Mouse (Mus musculus): ENCODE results near the gene Slc25a21. TPM values are rescaled to one million over a fixed set of nuclear protein-coding genes. Genes with fewer than 3 reads are reported as not detected.

Gene Slc25a21
- polyA plus RNA-seq, 1 experiment = 0.54 TPM

DNA sequence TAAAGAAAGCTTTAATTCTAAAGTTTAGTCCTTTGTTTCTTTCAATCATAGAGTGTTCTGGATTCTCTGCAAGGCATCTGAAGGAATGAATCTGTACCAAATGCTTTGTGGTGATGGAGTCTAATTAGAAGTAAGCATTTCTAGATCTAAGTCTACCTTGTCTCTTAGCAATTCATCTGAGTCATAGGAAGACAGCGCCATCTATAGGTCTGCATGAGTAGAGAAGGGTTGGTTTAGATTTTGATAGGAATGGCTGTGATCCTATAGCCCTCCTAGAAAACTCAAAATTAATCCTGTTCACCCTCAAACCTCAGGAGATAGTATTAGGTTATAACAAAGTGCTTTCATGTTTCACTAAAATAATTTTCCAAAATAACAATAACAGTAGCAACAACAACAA is 11.8 kb downstream of the Slc25a21 start:
- DNase-seq (ENCODE audit: extremely low spot score in 1 of 2, low spot score in 1 of 2) = peak in 1 of 2 experiments; percentile 43

DNA sequence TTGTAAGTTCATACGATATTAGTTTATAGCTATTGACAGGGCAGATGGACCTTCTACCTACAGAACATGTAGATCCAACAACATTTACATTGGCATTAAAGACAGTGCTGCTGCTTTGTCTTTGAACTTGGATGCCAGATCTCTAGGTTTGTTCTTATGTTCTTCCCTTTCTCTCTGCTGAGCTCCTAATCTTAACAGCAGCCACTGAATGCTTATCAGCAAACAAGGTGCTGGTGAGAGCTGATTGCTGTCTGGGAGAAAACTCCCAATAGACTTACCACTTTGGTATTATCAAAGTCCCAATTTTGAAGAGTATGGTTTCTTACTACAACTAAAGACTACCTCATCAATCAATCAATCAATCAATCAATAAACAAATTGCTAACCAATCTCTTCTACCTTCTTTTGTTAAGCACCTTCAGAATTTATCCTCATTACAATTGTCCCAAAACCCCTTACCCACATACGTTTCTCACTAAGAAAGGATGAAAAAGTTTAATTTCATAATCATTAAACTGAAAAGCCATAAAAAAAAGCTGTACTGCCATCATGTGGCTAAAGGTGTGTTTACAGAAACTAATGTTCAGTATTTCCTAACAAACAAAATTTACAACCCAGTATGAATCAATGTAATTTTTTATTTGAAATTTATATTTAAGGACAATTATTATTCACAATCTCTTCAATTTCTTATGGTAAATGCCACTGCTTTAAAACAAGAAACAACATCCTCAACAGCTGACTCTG is 12.7 kb downstream of the Slc25a21 start:
- DNase-seq (ENCODE audit: extremely low spot score in 1 of 2, low spot score in 1 of 2) = peak in 1 of 2 experiments; percentile 27

DNA sequence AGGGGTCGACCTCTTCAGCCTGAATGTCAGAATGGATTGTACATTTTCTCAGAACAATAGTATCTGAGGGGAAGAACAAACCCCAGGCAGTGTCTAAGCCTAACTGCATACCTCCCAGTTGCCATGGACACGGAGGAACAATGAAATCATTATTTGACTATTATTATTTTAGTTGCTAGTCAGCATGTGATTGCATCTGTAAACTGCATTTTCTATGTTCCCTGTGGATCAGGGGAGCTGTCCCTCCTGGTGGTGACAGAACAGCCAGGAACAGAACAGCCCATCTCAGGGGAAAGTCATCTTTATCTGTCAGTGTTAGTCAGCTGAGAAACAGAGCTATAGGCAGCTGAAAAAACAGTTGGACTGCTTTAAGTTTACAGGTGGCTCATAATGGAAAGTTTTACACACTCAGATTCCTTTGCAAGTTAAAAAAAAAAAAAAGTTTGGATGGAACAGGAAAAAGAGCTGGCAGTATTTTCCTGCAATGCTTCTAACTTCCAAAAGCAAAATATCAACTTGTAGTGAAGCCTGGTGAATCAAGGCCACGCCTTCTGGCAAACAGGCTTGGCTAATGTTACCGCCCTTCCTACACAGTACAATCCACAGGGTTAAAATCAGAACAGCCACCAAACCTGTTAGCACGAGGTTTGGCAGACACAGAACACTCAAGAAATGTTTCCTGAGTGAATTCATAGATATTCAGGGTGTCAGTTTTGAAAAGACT is 17.6 kb downstream of the Slc25a21 start:
- DNase-seq (ENCODE audit: extremely low spot score in 1 of 2, low spot score in 1 of 2) = peak in 1 of 2 experiments; percentile 12

DNA sequence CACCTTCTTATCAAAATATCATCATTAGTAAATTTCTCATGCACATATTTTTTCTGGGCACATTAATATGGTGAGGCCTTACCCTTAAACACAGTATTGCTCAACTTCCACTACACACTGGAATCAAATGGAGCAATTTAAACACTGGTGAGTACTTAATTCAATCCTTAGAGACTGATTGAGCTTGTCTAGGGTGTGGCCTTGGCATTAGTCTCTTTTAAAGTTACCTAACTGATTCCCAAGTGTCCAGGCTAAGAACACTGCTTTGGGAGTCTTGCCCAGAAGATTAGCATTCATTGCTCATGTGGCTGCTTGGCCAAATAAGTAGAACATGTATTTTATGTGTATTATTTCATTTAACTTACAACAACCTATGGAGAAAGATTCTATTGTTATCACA is 18.5 kb downstream of the Slc25a21 start:
- DNase-seq (ENCODE audit: extremely low spot score in 1 of 2, low spot score in 1 of 2) = no peak

DNA sequence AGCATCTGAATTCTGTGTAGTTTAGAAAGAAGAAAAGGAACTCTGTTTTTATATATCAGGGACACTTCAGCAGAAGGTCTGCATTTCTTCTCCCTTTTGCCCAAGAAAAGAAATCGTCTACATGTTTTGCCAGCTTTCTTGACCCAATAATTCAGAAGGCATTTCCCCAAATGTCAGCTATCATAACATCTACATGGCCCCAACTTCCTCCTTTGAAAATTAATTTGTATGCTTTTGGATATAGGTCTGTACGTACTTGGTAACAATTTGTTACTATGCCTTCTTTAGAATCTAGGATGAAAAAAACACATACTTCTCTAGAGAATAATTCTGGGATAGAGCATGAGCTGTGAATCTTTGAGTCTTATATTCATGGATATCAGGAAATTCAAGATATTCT is 34.0 kb downstream of the Slc25a21 start:
- no peak for DNase-seq (ENCODE audit: extremely low spot score in 1 of 2, low spot score in 1 of 2)

DNA sequence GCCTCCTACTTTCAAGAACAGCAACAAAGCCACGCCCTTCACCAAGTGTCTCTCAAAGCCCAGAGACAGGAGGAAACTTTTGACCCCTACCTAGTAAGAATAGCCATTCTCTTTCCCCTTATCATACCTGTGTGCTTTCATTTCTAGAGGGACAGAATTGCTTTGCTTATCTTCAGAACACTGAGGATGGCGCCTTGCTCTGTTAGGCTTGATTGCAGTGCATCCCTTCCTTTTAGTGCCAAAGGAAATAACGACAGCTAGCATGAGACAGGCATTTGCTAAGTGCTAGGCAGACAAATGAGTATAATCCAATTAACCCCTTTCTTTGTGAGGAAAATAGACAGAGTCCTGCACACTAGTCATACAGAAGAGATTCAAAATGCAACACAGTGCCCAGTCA is 34.4 kb downstream of the Slc25a21 start:
- DNase-seq (ENCODE audit: extremely low spot score in 1 of 2, low spot score in 1 of 2) = no peak

DNA sequence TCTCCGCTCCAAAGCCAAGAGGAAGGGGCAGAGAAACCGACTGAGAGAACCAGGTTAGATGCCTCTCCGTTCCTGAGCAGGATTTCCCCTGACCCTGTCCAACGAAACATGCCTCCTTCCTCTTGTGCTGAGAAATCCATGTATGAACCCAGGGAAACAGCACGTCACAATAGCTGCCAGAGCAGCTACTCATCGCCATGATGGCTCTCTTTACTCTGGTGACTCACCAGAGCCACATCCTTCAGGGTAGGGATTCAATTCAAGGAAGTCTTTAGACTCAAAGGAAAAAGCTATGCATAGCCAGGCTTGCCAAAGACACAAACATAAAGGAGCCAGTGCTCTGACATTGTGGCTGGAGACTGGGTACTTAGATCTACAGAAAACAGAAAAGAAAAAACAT is 37.4 kb downstream of the Slc25a21 start:
- DNase-seq (ENCODE audit: extremely low spot score in 1 of 2, low spot score in 1 of 2) = no peak

DNA sequence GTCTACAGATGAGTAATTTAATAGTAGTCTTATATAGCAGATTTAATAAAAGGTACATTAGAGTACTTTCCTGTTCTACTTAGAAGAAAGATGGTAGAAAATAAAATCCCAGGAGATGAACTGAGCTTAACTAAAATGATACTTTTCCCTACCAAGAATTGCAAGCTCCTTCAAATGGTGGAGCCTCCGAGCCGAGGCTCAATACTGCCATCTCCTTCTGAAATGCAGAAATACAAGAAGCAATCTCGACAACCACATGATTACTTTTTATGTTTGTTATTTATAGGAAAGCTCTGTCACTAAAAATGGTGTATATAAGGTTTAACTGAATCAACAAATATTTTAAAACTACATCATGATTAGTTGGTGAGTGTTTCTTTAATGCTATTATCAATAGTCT is 39.0 kb downstream of the Slc25a21 start:
- peak in 1 of 2 experiments; percentile 26 for DNase-seq (ENCODE audit: extremely low spot score in 1 of 2, low spot score in 1 of 2)

DNA sequence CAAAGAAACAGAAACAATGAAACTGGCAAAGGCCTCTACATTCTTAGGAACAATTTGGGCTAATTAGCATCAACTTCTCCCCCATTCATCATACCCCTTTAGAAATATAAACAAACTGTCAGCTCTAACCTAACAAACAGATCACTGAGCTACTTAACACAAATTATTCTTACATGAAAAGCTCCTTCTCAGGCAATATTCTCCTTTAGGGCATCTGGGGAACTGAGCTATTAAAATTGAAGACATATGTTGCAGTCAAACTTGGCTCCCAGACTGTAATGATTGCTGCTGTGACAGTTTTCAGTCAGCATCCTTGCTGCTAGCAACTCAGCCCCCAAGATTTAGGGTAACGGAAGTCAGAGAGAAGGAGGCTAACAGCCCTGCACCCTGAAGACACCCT is 58.3 kb downstream of the Slc25a21 start:
- no peak for DNase-seq (ENCODE audit: extremely low spot score in 1 of 2, low spot score in 1 of 2)

DNA sequence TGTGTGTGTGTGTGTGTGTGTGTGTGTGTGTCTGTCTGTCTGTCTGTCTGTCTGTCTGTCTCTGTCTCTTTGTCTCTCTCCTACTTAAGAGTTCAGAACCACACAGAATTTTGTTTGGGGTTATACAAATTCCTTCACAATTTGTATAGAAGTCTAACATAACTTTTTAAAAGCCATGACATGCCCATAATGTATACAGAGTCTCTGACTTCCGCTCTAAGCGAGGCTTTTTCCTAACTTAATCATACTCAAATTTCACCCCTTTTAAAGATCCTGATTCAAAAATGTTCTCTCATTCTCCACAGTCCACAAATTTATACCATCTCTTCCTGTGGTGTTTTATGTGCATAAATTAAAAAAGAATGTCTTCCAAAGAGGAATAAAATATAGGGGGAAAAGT is 59.5 kb downstream of the Slc25a21 start:
- DNase-seq (ENCODE audit: extremely low spot score in 1 of 2, low spot score in 1 of 2) = no peak

DNA sequence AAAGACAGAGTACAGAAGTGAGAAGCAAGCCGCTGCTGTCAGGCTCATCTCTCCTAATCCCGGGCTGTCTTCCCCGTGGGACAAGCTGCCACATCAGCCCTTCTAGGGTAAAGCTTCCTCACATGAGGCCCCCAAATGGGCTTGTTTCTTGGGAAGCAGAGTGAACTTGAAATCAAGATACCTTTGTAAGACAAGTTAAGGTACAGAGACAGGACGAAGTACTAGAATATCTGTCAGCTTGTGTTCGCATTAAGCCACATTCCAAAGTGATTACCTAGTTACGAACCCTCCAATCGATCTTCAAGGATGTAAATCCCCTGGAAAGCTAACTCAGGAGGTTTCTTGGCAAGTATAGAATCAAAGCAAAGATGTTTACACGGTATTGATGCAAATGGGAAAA is 78.7 kb downstream of the Slc25a21 start:
- no peak for DNase-seq (ENCODE audit: extremely low spot score in 1 of 2, low spot score in 1 of 2)

DNA sequence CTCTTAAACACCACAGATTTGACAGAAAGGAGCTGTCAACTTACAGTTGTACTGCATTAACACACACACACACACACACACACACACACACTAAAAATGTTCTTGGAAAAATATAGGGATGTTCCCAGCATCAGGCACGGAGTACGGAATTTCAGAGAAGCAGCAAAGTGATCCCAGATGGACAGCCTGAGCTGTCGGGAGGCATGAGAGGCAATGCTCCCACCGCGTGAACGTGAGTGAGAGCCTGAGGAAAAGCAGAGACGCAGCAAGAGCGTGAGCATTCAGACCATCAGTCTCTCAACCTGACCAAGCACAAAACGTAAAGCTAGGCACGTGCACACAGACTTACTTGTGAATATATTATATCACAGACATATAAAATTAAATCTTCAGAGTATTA is 81.8 kb downstream of the Slc25a21 start:
- DNase-seq (ENCODE audit: extremely low spot score in 1 of 2, low spot score in 1 of 2) = no peak

DNA sequence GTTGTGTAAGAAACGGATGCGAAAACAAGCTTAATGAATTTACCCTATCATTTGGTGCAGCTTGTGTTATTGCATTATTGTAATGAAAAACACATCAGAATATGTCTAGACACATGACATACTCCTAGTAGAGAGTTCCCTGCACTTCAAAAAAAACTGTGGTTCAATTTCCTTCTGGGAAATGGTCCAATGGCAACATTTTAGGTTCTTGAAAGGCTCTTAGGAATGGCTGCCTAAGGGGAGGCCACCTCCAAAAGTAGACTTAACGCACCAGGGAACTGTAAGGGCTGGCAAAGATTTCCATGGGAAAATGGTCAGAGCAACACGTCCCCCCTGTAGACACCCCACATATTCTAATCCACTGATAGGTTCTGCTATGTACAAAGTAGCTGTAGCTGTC is 87.9 kb downstream of the Slc25a21 start:
- DNase-seq (ENCODE audit: extremely low spot score in 1 of 2, low spot score in 1 of 2) = no peak

DNA sequence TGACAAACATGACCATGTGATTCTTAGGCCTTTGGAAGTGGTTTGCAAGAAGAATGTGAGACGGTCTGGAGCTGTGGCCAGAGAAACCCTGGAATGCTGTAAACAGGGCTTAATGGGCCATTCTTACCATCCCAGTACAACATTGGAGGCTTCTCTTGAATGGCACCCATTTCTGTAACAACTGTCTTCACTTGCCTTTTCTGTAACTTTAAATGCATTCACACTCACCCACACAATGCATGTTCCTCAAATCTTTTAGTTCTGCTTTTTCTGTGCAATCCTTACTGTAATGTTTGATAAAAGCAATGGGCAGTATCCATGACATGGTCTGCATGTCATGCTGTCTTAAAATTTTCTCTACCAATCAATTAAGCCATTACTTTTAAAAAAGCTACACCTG is 95.0 kb downstream of the Slc25a21 start:
- peak in 1 of 2 experiments; percentile 9 for DNase-seq (ENCODE audit: extremely low spot score in 1 of 2, low spot score in 1 of 2)

DNA sequence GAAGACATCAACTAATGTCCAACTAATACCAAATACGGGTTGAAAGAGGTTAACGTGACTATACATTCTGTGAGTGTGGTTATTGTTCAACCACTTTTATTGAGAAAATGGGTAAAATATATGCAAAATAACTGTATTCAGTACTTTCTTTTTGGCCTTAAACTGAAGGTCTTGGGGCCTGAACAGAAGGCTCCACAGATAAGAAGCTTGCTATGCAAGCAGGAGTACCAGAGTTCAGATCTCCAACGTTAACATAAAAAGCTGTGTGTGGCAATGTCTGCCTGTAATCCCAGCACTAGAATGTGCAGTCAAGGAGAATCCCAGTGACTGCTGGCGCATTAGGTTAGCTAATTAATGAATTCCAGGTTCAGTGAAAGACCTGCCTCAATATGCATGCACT is 96.7 kb downstream of the Slc25a21 start:
- no peak for DNase-seq (ENCODE audit: extremely low spot score in 1 of 2, low spot score in 1 of 2)

DNA sequence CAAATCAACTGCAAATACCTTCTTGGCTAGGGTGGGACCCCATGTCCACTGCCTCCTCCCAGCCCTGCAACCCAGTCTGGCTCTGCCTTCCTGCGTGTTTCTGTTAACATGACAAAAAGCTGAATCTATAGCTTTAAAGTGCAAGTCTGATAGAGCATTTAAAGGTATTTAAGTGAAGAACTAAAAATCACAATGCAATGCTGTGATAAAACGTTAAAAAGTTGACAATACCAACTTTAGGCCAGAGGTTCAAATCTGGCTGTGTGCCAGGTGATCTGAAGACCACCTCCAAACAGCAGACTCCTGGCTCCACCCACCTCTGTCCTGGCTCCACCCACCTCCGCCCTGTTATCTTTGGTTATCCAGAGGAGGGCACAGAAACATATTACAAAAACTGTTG is 98.2 kb downstream of the Slc25a21 start:
- no peak for DNase-seq (ENCODE audit: extremely low spot score in 1 of 2, low spot score in 1 of 2)

DNA sequence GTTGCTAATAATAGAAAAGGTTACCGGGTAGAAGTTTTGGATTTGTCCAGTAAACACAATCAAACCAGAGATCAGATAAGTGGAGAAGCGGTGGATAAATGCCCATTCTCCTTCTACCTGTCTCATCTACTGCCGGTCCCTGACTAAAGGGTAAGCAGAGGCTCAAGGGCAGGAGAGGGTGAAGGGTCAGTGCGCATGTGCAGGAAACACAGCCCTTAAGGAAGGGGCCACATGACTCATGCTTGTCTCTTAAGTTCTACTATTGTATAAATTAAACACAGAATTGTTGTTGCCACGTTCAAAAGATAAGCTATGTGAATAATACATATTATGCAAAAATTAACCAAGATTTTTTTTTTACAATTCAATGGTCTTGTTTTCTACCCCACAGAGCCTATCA is 98.9 kb downstream of the Slc25a21 start:
- no peak for DNase-seq (ENCODE audit: extremely low spot score in 1 of 2, low spot score in 1 of 2)

DNA sequence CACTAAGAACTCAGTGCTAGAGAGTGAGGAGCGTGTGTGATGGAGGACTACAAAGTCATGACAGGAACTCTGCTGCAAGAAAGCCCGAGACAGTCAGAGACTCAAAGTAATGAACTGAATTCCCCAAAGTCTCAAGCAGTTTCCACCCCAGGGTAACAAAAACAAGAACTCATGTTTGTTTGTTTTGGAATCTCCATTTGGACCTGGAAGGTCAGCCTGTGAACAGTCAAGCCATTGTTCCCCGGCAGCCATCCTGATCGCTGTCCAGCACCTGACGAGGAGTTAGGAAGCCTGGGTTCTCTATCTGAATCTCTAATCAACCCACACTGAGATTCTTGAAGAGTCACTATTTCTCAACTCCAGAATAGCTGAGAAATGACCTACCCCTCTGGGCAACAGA is 104.2 kb downstream of the Slc25a21 start:
- no peak for DNase-seq (ENCODE audit: extremely low spot score in 1 of 2, low spot score in 1 of 2)

DNA sequence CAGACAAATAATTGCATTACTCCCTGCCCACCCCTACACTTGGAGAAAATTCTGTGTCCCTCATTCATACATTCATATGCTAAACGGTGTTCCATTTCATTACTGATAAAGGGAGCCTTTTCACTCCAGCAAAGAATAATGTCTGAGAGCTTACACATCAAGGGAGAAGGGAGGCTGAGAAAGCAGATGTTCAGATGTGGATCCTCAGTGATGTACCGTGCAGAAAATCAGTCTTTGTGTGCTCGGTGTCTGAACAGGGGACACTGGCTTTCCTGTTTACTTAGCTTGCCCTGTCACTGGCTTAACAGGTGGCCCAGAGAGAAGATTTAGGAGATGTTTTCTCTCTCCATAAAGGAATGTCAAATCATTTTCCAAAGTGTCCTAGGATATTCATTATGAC is 112.8 kb downstream of the Slc25a21 start:
- DNase-seq (ENCODE audit: extremely low spot score in 1 of 2, low spot score in 1 of 2) = no peak

DNA sequence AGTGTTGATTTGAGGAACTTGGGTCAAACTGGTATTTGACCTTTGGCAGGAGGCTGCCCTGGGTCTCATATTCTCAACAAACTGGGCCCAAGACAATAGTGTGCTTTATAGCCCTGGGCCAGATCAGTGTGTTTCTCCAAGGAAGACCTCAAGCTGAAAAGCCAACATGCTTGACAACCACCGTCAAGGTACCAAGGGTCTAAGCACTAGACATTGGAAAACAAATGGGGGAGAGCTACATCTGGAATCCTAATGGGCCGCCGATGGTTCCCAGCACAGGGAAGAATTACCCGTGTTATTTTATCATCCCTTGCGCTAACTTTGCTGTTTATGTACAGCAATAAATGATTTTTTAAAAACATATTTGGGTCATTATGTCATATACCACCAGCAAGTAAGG is 113.7 kb downstream of the Slc25a21 start:
- no peak for DNase-seq (ENCODE audit: extremely low spot score in 1 of 2, low spot score in 1 of 2)

DNA sequence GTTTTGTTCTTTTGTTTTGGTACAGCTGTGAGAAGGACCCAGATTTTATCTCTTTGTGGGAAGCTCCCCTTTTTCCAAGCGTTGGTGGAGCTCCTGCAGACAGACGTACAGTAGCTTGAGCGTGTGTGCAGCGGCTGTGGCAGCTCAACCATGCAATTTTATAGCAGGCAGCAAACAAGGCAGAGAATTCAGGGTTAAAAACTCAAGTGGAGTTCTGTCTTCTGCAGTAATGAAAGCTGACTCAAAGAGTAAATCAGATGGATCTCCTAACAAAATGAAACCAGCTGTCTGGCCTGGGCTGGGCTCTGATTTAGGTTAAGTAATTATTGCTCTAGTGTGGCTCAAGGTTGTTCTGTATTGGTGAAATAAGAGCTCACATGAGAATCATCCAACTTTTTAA is 120.7 kb downstream of the Slc25a21 start:
- DNase-seq (ENCODE audit: extremely low spot score in 1 of 2, low spot score in 1 of 2) = no peak

DNA sequence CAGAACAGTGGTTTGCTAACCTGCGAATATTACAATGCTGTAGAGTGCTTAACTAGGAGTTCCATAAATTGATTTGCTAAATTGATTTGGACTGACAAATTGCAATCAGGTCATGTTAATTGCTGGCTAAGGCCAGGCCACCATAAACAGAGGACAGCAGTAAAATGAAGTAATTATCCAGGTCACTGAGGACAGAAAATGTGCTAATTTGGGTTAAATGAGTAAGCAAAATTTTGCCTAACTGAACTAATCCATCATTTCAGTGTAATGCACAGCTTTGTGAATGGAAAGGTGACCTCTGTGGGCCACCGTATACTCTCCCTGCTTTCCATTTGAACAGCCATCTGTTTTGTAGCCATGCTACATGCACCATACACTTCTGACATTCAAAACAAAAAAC is 124.7 kb downstream of the Slc25a21 start:
- no peak for DNase-seq (ENCODE audit: extremely low spot score in 1 of 2, low spot score in 1 of 2)
